Mouse (Mus musculus) forelimb bud, embryonic 11.5 days (tissue): ENCODE measurements around the gene Crocc.
A peak's percentile ranks its signal among the peaks of the same experiment; 100 is the strongest.

Source experiments
- DNase-seq: peaks from one replicate; pipeline ENCODE4 v3.0.0-alpha.2; 2012; ENCODE audit warnings: low read depth, low spot score

The Crocc gene

GRCm38 (mm10) chr4:141060426-141061301 is at the start of gene Crocc:
Gene Crocc (minus strand): TSS chr4:141060550.
- DNase-seq = peak; percentile 100

- DNase-seq = peak; percentile 12
These were observed 47.9 kb upstream of the Crocc start for GRCm38 (mm10) chr4:141108196-141108732.

GRCm38 (mm10) chr4:141106526-141107183 is 46.3 kb upstream of the Crocc start:
- DNase-seq = peak; percentile 19

- DNase-seq = peak; percentile 60
These were observed 41.5 kb upstream of the Crocc start for GRCm38 (mm10) chr4:141101855-141102254.

- DNase-seq = no peak
These were observed 40.9 kb upstream of the Crocc start for GRCm38 (mm10) chr4:141101291-141101690.

- no peak for DNase-seq
These were observed 39.6 kb upstream of the Crocc start for GRCm38 (mm10) chr4:141099956-141100355.

GRCm38 (mm10) chr4:141098935-141099334 is 38.6 kb upstream of the Crocc start:
- DNase-seq = no peak

- DNase-seq = no peak
These were observed 36.4 kb upstream of the Crocc start for GRCm38 (mm10) chr4:141096710-141097109.

- no peak for DNase-seq
These were observed 34.7 kb upstream of the Crocc start for GRCm38 (mm10) chr4:141095016-141095415.

GRCm38 (mm10) chr4:141088714-141089113 is 28.4 kb upstream of the Crocc start:
- DNase-seq = no peak

GRCm38 (mm10) chr4:141088033-141088432 is 27.7 kb upstream of the Crocc start, which contains the start of gene Spata21:
Gene Spata21 (plus strand): TSS chr4:141088333.
- DNase-seq = no peak

- no peak for DNase-seq
These were observed 26.5 kb upstream of the Crocc start for GRCm38 (mm10) chr4:141086862-141087261.

GRCm38 (mm10) chr4:141078510-141079137 is 18.3 kb upstream of the Crocc start:
- no peak for DNase-seq

GRCm38 (mm10) chr4:141077681-141078509 is 17.5 kb upstream of the Crocc start, which contains the start of gene Necap2:
Gene Necap2 (minus strand): TSS chr4:141078357.
- peak; percentile 95 for DNase-seq

GRCm38 (mm10) chr4:141076761-141077506 is 16.6 kb upstream of the Crocc start:
- DNase-seq = no peak

- no peak for DNase-seq
These were observed 13.8 kb upstream of the Crocc start for GRCm38 (mm10) chr4:141074109-141074508.

- DNase-seq = no peak
These were observed 13.3 kb upstream of the Crocc start for GRCm38 (mm10) chr4:141073661-141074060.

- DNase-seq = no peak
These were observed 12.2 kb upstream of the Crocc start for GRCm38 (mm10) chr4:141072502-141072901.

GRCm38 (mm10) chr4:141069731-141070130 is 9.4 kb upstream of the Crocc start:
- no peak for DNase-seq

GRCm38 (mm10) chr4:141068655-141069054 is 8.3 kb upstream of the Crocc start:
- no peak for DNase-seq
